Mouse (Mus musculus): ENCODE measurements around the gene Mt1.

DNA sequence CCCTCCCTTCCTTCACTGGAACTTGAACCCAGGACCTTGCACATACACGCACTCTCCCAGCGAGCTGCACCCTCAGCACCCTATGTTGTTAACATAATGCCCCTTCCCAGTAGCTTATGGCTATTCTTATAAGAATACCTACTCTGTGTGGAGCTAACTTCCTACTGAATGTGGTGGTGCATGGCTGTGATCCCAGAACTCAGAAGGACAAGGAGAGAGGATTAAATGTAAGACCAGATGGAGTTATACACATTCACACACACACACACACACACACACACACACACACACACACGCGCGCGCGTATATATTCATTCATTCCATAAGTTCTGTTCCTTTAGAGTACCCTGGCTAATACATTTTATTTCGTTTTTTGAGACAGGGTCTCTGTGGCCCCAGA, 27.4 kb downstream of the Mt1 start:
- TF ChIP-seq CTCF (IDR thresholded peaks at IDR 0.05) (no peak), EP300 (IDR thresholded peaks at IDR 0.05) (no peak)

Data from lung, postnatal 0 days (tissue).